Mouse (Mus musculus) heart, postnatal 0 days (tissue): ENCODE data around the gene Osbpl3.

Experiments used
- CTCF ChIP-seq: IDR thresholded peaks from 2 replicates; pipeline ENCODE4 v1.5.1; 2016; ENCODE audit warnings: antibody characterized with exemption, control low read depth, low read depth
- EP300 ChIP-seq: IDR thresholded peaks from 2 replicates; pipeline ENCODE4 v1.6.1; 2016; ENCODE audit warnings: antibody characterized with exemption, low read depth

GRCm38 (mm10) chr6:50402872-50403271 is 53.1 kb downstream of the Osbpl3 start:
- TF ChIP-seq CTCF (no peak), EP300 (no peak)
